Mouse (Mus musculus) adrenal gland, adult (tissue): ENCODE measurements at regions not wholly inside any gene's neighbourhood (a gene's known extent, or its start where the extent isn't known, plus 50 kb on each side); places are given as distances from the start of the nearest gene placed in this dataset.

Experiments used
- DNase-seq, 2 experiments: peaks; one replicate each; pipeline ENCODE4 v3.0.0; 2022 to 2023; ENCODE audit warnings: low spot score in 1 of 2; ENCODE audit not compliant: inconsistent age in 2 of 2

- no peak for DNase-seq
Measured at GRCm38 (mm10) chr7:121214181-121214580, 132.7 kb downstream of the Otoa start.

GRCm38 (mm10) chr7:121215032-121215431 is 133.6 kb downstream of the Otoa start:
- no peak for DNase-seq

- no peak for DNase-seq
Measured at GRCm38 (mm10) chr7:121215735-121216134, 134.3 kb downstream of the Otoa start.

GRCm38 (mm10) chr7:121218031-121218430 is 136.6 kb downstream of the Otoa start:
- no peak for DNase-seq

GRCm38 (mm10) chr7:121221158-121221557 is 139.7 kb downstream of the Otoa start:
- no peak for DNase-seq

GRCm38 (mm10) chr7:121231881-121232280 is 150.4 kb downstream of the Otoa start:
- DNase-seq = no peak

- DNase-seq = no peak
Measured at GRCm38 (mm10) chr7:121234831-121235230, 153.4 kb downstream of the Otoa start.

GRCm38 (mm10) chr7:121239731-121240130 is 151.9 kb upstream of the Hs3st2 start:
- DNase-seq = no peak

GRCm38 (mm10) chr7:121247845-121248244 is 143.8 kb upstream of the Hs3st2 start:
- no peak for DNase-seq

GRCm38 (mm10) chr7:121257466-121257865 is 134.2 kb upstream of the Hs3st2 start:
- peak; percentile 12 to 56 for DNase-seq

- peak; percentile 33 to 86 for DNase-seq
Measured at GRCm38 (mm10) chr7:121258826-121259496, 132.7 kb upstream of the Hs3st2 start.

GRCm38 (mm10) chr7:121259497-121260009 is 132.1 kb upstream of the Hs3st2 start:
- no peak for DNase-seq

GRCm38 (mm10) chr7:121269358-121269757 is 122.3 kb upstream of the Hs3st2 start:
- DNase-seq = no peak

- DNase-seq = no peak
Measured at GRCm38 (mm10) chr7:121280597-121280996, 111.1 kb upstream of the Hs3st2 start.

GRCm38 (mm10) chr7:121282154-121282553 is 109.5 kb upstream of the Hs3st2 start:
- no peak for DNase-seq

GRCm38 (mm10) chr7:121289737-121290136 is 101.9 kb upstream of the Hs3st2 start:
- no peak for DNase-seq

GRCm38 (mm10) chr7:121296151-121296695 is 95.4 kb upstream of the Hs3st2 start:
- DNase-seq = no peak

GRCm38 (mm10) chr7:121312961-121313587 is 78.6 kb upstream of the Hs3st2 start:
- peak; percentile 3 to 33 for DNase-seq

- no peak for DNase-seq
Measured at GRCm38 (mm10) chr7:121314521-121314920, 77.1 kb upstream of the Hs3st2 start.

GRCm38 (mm10) chr7:121329274-121329673 is 62.4 kb upstream of the Hs3st2 start:
- DNase-seq = no peak

- no peak for DNase-seq
Measured at GRCm38 (mm10) chr7:121332532-121332931, 59.1 kb upstream of the Hs3st2 start.

- no peak for DNase-seq
Measured at GRCm38 (mm10) chr7:121335390-121336109, 56.1 kb upstream of the Hs3st2 start.
